Mouse (Mus musculus) c-Kit-positive CD71-positive TER-119-negative erythroid progenitor cells, embryonic 14.5 days (primary cell): Measurements from ENCODE around the gene Ptpn12.

Source experiments
- DNase-seq: peaks from one replicate; pipeline ENCODE4 v3.0.0-alpha.2; 2013; ENCODE audit warnings: low read depth

The Ptpn12 gene

DNA sequence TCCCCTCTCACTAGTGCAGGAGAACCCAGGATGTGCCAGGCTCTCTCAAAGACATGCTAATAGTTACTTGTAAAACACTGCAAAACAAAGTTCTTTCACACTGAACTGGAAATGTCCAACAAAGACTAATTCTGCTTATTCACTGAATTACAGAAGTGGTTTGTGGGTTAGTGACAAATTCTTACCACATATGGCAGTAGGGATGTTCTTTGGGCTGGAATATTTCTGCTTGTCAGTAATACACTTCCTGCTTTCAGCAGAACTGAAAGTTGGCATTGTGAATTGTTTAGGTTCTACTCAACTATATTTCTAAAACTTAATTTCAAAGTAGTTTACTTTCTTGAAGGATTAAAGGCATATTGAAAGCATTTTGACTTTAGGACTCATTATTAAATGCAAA is 25.5 kb downstream of the Ptpn12 start:
- no peak for DNase-seq

GRCm38 (mm10) chr5:21017075-21017474 is 38.6 kb downstream of the Ptpn12 start:
- DNase-seq = no peak

- no peak for DNase-seq
Measured at GRCm38 (mm10) chr5:21010908-21011307, 44.8 kb downstream of the Ptpn12 start.

GRCm38 (mm10) chr5:21002723-21003122 is 53.0 kb downstream of the Ptpn12 start:
- DNase-seq = peak; percentile 63

GRCm38 (mm10) chr5:21001622-21002315 is 53.9 kb downstream of the Ptpn12 start:
- DNase-seq = peak; percentile 21

- peak; percentile 48 for DNase-seq
Measured at GRCm38 (mm10) chr5:20998427-20998826, 57.3 kb downstream of the Ptpn12 start.

GRCm38 (mm10) chr5:20997555-20997954 is 58.2 kb downstream of the Ptpn12 start:
- peak; percentile 33 for DNase-seq

GRCm38 (mm10) chr5:20990062-20990809 is 65.5 kb downstream of the Ptpn12 start:
- DNase-seq = no peak

GRCm38 (mm10) chr5:20986271-20986670 is 69.4 kb downstream of the Ptpn12 start:
- no peak for DNase-seq

GRCm38 (mm10) chr5:20983505-20983904 is 72.2 kb downstream of the Ptpn12 start:
- DNase-seq = no peak

DNA sequence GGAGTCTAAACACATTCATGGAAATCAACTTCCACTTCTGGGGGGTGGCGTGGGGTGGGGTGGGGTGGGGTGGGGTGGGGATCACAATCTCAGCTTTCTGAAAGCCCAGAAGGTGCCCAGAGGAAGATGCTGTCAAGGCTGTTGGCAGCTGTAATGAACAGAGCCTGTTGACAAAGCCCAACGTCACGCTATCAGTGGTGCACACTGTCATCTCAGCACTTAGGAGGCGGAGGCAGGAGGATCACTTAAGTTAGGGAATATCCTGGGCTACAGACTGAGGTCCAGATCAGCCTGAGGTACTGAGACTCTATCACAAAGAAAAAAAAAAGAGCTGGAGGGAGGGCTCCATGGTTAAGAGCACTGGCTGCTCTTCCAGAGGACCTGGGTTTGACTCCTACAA is 81.0 kb downstream of the Ptpn12 start:
- no peak for DNase-seq

- no peak for DNase-seq
Measured at GRCm38 (mm10) chr5:20973999-20974398, 81.7 kb downstream of the Ptpn12 start.

DNA sequence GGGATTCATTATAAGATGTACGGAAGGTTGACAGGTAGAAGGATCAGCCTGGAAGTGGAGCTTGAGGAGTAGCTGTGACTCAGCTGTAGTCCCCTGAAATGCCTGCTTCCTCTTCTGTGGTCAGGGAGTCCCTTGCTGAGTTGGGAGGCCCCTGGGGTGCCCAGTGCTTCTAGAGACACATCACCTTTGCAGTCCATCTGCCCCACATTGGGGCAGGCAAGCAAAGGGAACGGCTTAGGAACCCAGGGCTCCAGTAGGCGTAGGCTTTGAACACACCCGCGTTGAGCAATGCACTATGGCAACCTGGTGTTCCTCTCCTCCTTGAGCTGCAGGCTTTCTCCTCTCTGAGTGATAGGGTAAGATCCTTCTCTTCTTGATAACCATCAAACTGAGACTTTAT is 82.6 kb downstream of the Ptpn12 start:
- DNase-seq = no peak

DNA sequence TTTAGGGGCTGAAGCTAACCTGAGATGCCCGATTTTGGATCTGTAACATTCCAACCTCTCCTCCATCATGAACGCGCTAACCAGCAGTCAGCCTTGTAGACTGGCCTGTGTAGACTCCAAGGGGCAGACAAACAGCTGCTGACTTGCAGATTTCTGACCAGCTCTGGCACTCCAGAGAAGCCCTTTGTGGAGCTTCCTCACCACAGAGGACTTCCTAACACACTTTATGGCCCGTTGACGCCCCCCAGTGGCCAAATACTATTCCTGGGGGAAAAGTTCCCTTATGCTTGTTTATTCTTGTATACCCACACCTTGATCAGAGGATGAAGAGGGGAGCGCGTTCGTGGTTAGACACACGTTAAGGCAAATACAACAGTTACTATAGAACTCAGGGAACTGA is 86.7 kb downstream of the Ptpn12 start:
- DNase-seq = peak; percentile 67

- no peak for DNase-seq
Measured at GRCm38 (mm10) chr5:20968493-20968892, 87.2 kb downstream of the Ptpn12 start.

DNA sequence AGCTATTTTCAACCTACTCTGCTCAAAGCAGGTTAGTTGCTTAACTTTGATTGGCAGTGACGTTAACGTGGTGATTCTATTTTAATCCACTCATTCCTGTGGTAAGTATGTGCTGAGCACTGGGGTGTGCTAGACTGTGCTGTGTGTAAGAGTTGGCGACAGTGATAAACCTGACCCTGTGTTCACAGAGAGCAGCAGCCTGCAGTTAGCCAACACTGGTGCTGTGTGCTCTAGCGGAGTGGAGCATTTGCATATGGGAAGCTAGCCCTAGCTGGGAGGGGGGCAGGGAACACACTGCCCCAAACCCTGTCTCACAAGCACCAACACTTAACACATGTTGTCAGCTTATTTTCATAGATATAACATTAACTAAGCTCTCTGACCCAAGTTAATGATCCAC is 87.8 kb downstream of the Ptpn12 start:
- no peak for DNase-seq

DNA sequence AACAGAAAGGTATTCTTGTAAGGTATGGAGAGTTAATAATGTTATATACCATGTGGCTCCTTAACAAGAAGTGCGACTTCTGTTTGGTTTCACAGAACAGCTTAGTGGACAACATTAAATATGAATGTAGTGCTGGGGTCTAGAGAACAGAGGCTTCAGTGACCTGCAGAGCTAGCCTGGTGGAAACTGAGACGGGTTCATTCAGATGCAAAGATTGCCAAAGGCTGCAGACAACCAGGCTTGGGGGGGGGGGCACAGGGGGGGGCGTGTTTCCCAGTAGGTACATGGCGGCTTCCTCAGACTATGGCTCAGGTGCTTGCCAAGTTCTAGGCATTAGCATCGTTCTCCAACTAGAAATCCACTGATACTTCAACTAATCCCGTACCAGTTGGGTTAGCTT is 91.3 kb downstream of the Ptpn12 start:
- no peak for DNase-seq

GRCm38 (mm10) chr5:20963295-20963694 is 92.4 kb downstream of the Ptpn12 start:
- no peak for DNase-seq

DNA sequence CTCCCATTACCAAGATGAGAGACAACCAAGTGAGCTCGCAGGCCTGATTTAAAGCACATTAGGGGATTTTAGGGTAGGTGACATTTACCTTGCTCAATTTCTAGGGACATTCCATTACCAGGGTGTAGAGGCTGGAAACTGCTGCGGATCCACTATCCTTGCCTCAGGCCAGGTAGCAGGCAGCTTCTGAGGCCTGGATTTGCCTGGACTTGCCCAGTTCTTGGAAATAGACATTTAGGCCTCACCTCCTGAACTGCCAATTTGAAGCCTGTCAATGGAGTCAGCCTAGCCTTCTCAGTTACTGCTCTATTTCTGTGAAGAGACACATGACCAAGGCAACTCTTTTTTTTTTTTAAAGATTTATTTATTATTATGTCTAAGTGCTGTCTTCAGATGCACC is 94.8 kb downstream of the Ptpn12 start:
- no peak for DNase-seq

- DNase-seq = no peak
Measured at GRCm38 (mm10) chr5:20956298-20956697, 99.4 kb downstream of the Ptpn12 start, which contains the start of gene Rsbn1l. Rsbn1l (minus strand) TSS chr5:20956398.

GRCm38 (mm10) chr5:20955114-20955835 is 100.4 kb downstream of the Ptpn12 start:
- DNase-seq = no peak

DNA sequence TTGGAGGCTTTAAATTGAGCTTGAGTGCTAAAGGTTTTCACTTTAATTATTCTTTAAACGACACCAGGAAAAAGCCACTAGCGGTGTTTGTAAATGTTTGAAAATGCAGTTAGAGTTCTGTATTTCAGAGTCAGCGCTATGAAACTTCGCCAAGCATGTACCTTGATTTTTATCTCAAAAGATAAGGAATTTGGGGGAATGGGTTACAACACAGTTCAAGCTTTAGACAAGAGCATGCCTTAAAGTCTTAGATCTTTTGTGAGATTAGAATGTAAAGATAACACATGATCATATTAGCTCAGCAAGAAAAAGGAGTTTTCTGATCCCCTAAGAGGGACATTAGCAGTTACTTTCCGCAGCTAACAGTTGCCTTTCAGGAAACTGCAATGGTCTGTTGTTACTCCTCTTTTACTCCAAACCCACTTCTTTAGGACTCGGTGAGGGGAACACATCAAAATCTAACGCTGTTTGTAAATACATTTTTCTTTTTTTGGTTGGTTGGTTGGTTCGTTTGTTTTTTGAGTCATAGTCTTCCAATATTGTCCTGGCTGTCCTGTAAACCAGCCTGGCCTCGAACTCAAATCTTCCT is 103.3 kb downstream of the Ptpn12 start:
- no peak for DNase-seq
